Mouse (Mus musculus) left cerebral cortex, postnatal 4 days (tissue): Measurements from ENCODE around the gene Togaram2. TPM values are rescaled to one million over a fixed set of nuclear protein-coding genes. Genes with fewer than 3 reads are reported as not detected.
"Not testable (repeated sequence)": the region's sequence is repeated elsewhere in the genome, so short reads cannot be mapped to it uniquely, and the experiment has no call there.

Experiments
- DNase-seq: peaks from one replicate; pipeline ENCODE4 v3.0.0-alpha.2; 2022
- intact Hi-C: fragments of 180-260 bp; cut with DNase I; formaldehyde crosslinking; loops from one replicate; pipeline ENCODE4 v1.15.1; 2025
- total RNA-seq, 2 experiments: library from RNA; stranded (reverse); gene quantifications; 2 replicates each; pipeline ENCODE4 v1.2.3; 2021

The Togaram2 gene
- total RNA-seq, 2 experiments from 2014 or later: 0.86 to 1.8 TPM

- intact Hi-C loops: no loop called here
- DNase-seq: no peak
Measured at GRCm38 (mm10) chr17:71717881-71718625, 45.0 kb downstream of the Togaram2 start.

GRCm38 (mm10) chr17:71720434-71720833, 47.4 kb downstream of the Togaram2 start:
- intact Hi-C loops: no loop called here

GRCm38 (mm10) chr17:71721019-71721418, 48.0 kb downstream of the Togaram2 start:
- intact Hi-C loops: no loop called here

More at GRCm38 (mm10) chr17:71720434-71720833, 47.4 kb downstream of the Togaram2 start:
- DNase-seq: peak; percentile 65

GRCm38 (mm10) chr17:71730655-71731054, 57.6 kb downstream of the Togaram2 start:
- intact Hi-C loops: no loop called here
- peak; percentile 73 for DNase-seq

More at GRCm38 (mm10) chr17:71721019-71721418, 48.0 kb downstream of the Togaram2 start:
- DNase-seq: no peak

GRCm38 (mm10) chr17:71736442-71736841, 63.4 kb downstream of the Togaram2 start:
- intact Hi-C loops: no loop called here
- DNase-seq: no peak

- intact Hi-C loops: no loop called here
- no peak for DNase-seq
Measured at GRCm38 (mm10) chr17:71742156-71742555, 69.1 kb downstream of the Togaram2 start.

- DNase-seq: no peak
- intact Hi-C loops: no loop called here
Measured at GRCm38 (mm10) chr17:71742935-71743334, 69.9 kb downstream of the Togaram2 start.

- intact Hi-C loops: no loop called here
Measured at GRCm38 (mm10) chr17:71746114-71746513, 73.1 kb downstream of the Togaram2 start.

GRCm38 (mm10) chr17:71747561-71747960, 74.5 kb downstream of the Togaram2 start:
- no peak for DNase-seq
- intact Hi-C loops: no loop called here

More at GRCm38 (mm10) chr17:71746114-71746513, 73.1 kb downstream of the Togaram2 start:
- peak; percentile 62 for DNase-seq

- peak; percentile 50 for DNase-seq
- intact Hi-C loops: no loop called here
Measured at GRCm38 (mm10) chr17:71749616-71750168, 76.6 kb downstream of the Togaram2 start.

GRCm38 (mm10) chr17:71752831-71753230, 79.8 kb downstream of the Togaram2 start, which contains the start of gene Pcare:
Pcare (minus strand) TSS chr17:71752894.
- DNase-seq: no peak
- intact Hi-C loops: no loop called here

GRCm38 (mm10) chr17:71760536-71760935, 87.5 kb downstream of the Togaram2 start:
- intact Hi-C loops: no loop called here
- no peak for DNase-seq

GRCm38 (mm10) chr17:71768173-71768572, 95.1 kb downstream of the Togaram2 start, which contains the start of gene Clip4:
Clip4 (plus strand) TSS chr17:71768473.
- intact Hi-C loops, DNase-seq: not testable (repeated sequence)

- DNase-seq: no peak
- intact Hi-C loops: no loop called here
Measured at GRCm38 (mm10) chr17:71769564-71769963, 96.5 kb downstream of the Togaram2 start.

GRCm38 (mm10) chr17:71770696-71771095, 97.6 kb downstream of the Togaram2 start:
- DNase-seq: no peak
- intact Hi-C loops: no loop called here

- DNase-seq: no peak
- intact Hi-C loops: no loop called here
Measured at GRCm38 (mm10) chr17:71774173-71774572, 101.1 kb downstream of the Togaram2 start.

- intact Hi-C loops: no loop called here
- DNase-seq: no peak
Measured at GRCm38 (mm10) chr17:71775279-71775678, 102.2 kb downstream of the Togaram2 start.

- no peak for DNase-seq
- intact Hi-C loops: no loop called here
Measured at GRCm38 (mm10) chr17:71778696-71779095, 105.6 kb downstream of the Togaram2 start.
